Mouse (Mus musculus) CD8-positive naive resting alpha-beta T cell, adult 2 months (primary cell): ENCODE measurements around the gene Slc16a14.

Source experiments
- DNase-seq, 2 experiments: peaks; one replicate each; pipeline ENCODE4 v3.0.0; 2022; ENCODE audit warnings: low read depth in 2 of 2, low spot score in 2 of 2

Slc16a14 gene

DNA sequence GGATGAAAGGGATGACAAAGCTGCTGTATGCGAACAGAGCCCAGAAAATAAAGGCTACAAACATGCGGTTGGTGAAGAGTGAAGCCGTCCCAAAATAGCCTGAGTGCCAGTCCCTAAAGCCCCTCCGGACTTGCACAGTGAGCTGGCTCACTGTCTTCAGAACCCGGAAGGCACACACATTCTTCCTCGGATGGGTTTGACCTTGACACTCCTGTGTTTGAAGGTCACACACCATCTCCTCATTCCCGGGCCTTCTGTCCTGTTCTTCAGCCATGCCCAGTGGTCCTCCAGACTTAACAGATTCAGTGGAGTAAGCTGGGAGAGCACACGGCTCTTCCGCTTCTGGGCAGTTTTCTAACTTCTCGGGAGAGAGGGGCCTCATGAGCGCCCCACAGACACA is 22.4 kb downstream of the Slc16a14 start:
- DNase-seq = no peak

GRCm38 (mm10) chr1:84910177-84910804 is 24.6 kb downstream of the Slc16a14 start:
- no peak for DNase-seq

- DNase-seq = no peak
Observed at GRCm38 (mm10) chr1:84904467-84904866, 30.5 kb downstream of the Slc16a14 start.

GRCm38 (mm10) chr1:84899156-84899555 is 35.8 kb downstream of the Slc16a14 start:
- DNase-seq = no peak

- no peak for DNase-seq
Observed at GRCm38 (mm10) chr1:84897364-84897763, 37.6 kb downstream of the Slc16a14 start.

GRCm38 (mm10) chr1:84891746-84892145 is 43.2 kb downstream of the Slc16a14 start:
- DNase-seq = no peak

- no peak for DNase-seq
Observed at GRCm38 (mm10) chr1:84890503-84890902, 44.4 kb downstream of the Slc16a14 start.

DNA sequence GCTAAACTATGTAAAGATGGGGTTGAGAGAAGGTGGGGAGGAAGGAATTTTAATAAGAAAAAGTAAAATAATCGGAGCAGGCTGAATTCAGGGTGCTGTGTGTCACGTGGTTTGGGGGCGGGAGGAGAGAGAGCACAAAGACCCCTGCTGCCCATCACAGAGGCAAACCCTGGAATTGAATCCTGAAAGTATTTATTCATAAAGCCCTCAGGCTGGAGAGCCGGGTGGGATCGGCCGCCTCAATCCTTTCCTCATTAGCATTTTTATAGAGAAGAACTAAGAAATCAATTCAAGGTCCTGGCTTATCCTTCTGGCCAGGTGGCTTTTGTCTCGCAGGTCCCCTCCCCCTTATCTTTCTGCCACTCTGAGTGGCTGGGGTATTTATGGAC is 44.9 kb downstream of the Slc16a14 start:
- DNase-seq = no peak

DNA sequence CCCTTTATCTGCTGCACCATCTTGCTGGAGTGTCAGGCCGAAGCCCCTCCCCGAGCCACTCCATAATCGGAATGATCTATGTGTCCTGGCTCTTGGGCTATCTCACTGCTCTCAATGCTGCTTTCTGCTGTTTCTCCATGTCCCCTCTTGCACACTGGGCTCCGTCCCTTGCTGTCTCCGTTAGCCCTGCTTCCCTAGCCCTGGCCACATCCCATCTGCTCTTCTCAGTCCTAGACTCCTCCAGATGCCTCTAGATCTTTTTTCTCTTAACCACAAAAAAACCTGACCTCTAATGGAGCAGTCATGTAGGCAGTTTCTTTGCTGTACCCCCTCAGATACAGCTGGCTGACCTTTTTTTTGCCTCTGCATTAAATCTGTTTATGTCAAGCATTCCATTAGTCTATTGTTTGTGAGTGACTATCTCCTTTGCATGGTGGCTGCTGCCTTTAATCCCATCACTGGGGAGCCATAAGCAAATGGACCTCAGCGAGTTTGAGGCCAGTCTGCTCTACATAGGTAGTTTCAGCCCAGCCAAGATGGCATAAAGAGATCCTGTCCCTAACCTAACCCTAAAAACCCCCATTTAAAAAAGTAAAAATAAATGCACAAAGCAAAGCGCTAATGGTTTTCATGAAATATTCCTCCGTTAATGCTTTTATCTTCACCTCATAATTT is 45.5 kb downstream of the Slc16a14 start:
- no peak for DNase-seq

DNA sequence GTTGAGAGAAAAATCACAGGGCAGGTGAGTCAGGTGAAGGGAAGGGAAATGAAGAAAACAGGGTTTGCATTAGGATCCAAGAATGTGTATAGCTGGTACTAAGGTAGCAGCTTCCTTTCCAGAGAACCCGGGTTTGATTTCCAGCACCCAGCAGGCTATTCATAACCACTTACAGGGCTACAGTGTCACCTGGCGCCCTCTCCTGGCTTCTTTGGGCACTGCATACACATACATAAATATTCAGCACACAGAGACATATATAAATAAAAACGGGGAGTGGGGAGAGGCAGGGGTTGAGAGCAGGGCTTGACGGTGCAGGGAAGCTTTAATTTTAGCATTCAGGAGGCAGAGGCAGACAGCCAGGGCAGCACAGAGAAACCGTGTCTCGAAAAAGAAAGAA is 49.0 kb downstream of the Slc16a14 start:
- DNase-seq = peak in 1 of 2 experiments; percentile 2

DNA sequence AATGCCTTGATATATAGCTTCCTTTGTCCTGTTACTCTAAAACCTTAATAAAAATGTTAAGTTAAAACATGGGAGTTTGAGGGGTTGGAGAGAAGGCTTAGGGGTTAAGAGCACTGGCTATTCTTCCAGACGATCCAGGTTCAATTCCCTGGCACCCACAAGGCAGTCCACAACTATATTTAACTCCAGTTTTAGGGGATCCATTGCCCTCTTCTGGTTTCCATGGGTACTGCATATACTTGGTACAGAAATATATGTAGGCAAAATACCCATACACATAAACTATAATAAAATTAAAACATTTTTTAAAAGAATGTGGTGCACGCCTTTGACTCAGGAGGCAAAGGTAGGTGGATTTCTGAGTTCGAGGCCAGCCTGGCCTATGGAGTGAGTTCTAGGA is 49.8 kb downstream of the Slc16a14 start:
- DNase-seq = no peak

DNA sequence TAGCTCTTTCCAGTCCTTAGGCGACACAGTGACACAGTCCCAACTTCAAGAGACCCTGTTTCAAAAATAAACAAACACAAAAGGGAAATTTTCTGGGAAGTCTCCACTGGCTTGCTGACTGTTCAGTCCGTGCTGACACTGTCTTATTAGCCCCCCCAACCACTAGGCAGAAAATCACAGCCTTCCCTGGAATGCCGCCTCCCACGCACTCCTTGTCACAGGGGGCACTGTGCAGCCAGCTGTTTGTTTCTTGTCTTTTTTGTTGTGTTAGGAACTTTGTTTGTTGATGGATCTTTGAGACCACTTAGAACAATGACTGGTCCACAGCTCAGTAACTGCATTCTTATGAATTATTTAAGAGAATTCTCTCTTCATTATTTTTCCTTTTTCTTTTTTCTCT is 51.0 kb downstream of the Slc16a14 start:
- no peak for DNase-seq

- DNase-seq = no peak
Observed at GRCm38 (mm10) chr1:84882937-84883336, 52.0 kb downstream of the Slc16a14 start.

DNA sequence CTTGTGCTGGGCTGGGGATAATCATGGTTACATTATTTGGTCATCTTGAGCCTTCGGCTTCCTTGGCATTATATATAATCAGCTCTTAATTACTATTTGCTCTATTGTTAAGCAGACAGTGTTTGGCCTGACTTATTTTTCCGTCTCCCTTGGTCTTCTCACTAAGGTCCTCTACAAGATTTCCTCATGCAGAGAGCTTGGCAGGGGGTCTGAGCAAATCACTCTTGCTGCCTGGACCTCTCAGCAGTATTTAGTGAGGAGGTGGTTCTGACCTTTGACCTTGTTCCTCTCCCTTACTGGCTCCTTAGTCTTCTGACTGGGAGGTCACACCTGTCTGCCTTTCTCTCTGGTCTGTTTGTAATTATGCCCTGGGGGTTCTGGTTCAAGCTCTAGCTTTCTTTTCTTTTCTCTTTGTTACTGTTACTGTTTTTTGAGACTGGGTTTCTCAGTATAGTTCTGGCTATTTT is 52.8 kb downstream of the Slc16a14 start:
- no peak for DNase-seq

- DNase-seq = no peak
Observed at GRCm38 (mm10) chr1:84881248-84882065, 53.5 kb downstream of the Slc16a14 start.

DNA sequence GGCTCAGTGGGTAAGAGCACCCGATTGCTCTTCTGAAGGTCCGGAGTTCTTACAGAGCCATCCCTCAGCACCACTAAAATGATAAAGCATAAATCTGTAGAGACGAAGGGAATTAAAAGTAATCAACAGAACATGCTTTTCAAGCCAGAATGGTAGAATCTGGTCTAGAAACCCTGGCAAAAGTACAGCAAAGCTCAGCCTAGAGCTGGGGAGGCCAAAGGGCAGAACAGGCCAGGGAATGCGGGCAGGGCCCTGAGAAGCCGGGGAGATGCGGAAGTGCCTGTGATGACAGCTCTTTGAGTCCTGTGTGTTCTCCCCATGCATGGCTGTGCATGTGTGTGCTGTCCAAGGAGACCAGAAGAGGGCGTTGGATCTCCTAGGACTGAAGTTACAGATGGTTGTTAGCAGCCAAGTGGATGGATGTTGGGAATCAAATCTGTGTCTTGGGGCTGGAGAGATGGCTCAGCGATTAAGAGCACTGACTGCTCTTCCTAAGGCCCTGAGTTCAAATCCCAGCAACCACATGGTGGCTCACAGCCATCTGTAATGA is 55.3 kb downstream of the Slc16a14 start:
- no peak for DNase-seq

DNA sequence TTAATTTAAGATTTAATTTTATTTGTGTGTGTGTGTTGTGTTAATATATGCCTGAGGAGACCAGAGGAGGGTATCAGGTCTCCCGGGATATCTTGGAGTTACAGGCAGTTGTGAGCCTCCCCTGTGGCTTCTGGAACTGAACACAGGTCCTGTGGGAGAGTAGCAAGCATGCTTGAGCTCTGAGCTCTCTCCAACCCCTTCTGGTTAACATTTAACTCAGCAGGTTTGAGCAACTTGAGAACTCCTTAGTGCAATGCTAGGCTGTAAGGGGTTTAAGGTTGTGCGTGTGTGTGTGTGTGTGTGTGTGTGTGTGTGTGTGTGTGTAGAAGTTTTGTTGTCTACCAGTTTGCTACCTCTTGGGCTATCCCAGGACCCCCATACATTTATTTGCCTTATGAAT is 57.3 kb downstream of the Slc16a14 start:
- no peak for DNase-seq

GRCm38 (mm10) chr1:84872939-84873338 is 62.0 kb downstream of the Slc16a14 start:
- no peak for DNase-seq

GRCm38 (mm10) chr1:84872105-84872504 is 62.8 kb downstream of the Slc16a14 start:
- DNase-seq = no peak

GRCm38 (mm10) chr1:84871131-84871530 is 63.8 kb downstream of the Slc16a14 start:
- no peak for DNase-seq

DNA sequence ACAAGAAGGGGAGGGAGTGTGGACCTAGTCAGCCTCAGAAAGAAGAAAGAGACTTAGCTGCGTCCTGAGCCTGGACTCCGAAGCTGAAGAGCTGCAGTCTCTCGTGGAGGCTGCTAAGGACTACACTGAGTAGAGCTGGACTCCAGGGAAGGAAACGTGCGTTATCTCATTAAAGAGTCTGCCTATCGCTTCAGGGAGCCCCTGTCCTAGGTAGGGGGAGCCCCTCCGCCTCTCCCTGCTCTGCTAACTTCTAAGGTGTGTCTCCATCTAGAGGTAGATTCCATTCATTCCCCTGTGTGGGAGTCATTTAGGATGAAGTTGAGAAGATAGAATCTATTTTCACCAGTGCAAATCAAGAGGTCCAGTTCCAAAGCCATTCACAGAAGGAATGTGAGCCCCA is 65.4 kb downstream of the Slc16a14 start:
- no peak for DNase-seq

GRCm38 (mm10) chr1:84868841-84869240 is 66.1 kb downstream of the Slc16a14 start:
- DNase-seq = no peak
